Mouse (Mus musculus) myocyte (in vitro differentiated cells): ENCODE measurements around the gene Polr3c.

Experiments
- CEBPB ChIP-seq: IDR thresholded peaks from 2 replicates; pipeline ENCODE4 v1.6.1; 2011; ENCODE audit warnings: mild to moderate bottlenecking, moderate library complexity; ENCODE audit not compliant: poor library complexity, insufficient read depth, severe bottlenecking
- MYOD1 ChIP-seq, 3 experiments: IDR thresholded peaks; one replicate each; pipeline ENCODE4 v1.6.1; 2011; ENCODE audit warnings: control low read depth in 2 of 3, low read depth in 2 of 3, mild to moderate bottlenecking in 2 of 3, moderate library complexity in 1 of 3; ENCODE audit not compliant: insufficient read length in 2 of 3, control insufficient read depth in 1 of 3
- MYOG ChIP-seq, 3 experiments: IDR thresholded peaks; one replicate each; pipeline ENCODE4 v1.6.1; 2011; ENCODE audit warnings: control low read depth in 2 of 3, low read depth in 2 of 3, mild to moderate bottlenecking in 2 of 3; ENCODE audit not compliant: insufficient read length in 2 of 3, control insufficient read depth in 1 of 3, insufficient read depth in 1 of 3
- POLR2A ChIP-seq: IDR thresholded peaks from one replicate; pipeline ENCODE4 v1.6.1; 2011; ENCODE audit warnings: low read depth, mild to moderate bottlenecking, control low read depth, moderate library complexity; ENCODE audit not compliant: insufficient read length
- POLR2AphosphoS2 ChIP-seq: IDR thresholded peaks from one replicate; pipeline ENCODE4 v1.6.1; 2011; ENCODE audit warnings: low read depth, control low read depth; ENCODE audit not compliant: insufficient read length
- USF1 ChIP-seq: IDR thresholded peaks from one replicate; pipeline ENCODE4 v1.6.1; 2011; ENCODE audit warnings: low read depth, mild to moderate bottlenecking, control low read depth, moderate library complexity

- TF ChIP-seq POLR2A = no peak
- no peak for TF ChIP-seq MYOG (IDR thresholded peaks at IDR 0.05; ENCODE audit: control insufficient read depth in 1 of 3, insufficient read depth in 1 of 3, insufficient read length in 2 of 3, low read depth in 2 of 3)
- TF ChIP-seq MYOD1 (IDR thresholded peaks at IDR 0.05; ENCODE audit: control insufficient read depth in 1 of 3, insufficient read length in 2 of 3, low read depth in 2 of 3) = no peak
- TF ChIP-seq USF1 = no peak
- TF ChIP-seq POLR2AphosphoS2 = no peak
- no peak for TF ChIP-seq CEBPB
Observed at GRCm38 (mm10) chr3:96714286-96714685, 13.1 kb downstream of the Polr3c start.
